Mouse (Mus musculus): Measurements from ENCODE around the gene Rab7b.

The Rab7b gene

DNA sequence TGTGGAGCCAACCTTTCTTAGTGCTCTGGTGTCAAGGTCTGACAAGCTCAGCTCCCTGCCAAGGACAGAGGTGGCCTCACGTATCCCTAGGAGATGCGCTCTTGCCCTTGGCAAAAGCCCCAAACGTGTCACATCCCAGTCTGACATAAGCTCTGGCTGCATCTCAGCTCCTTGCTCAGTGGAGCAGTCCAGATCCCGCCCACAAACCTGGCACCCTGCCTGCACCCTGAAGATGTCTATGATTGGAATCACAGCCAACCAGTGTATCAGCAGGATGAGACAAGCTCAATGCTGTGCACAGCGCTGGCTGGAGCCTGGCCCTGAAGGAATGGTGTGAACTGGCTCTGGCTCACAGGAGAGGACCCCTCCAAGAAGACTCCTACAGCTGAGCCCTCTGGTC lies 48.8 kb downstream of the Rab7b start:
- peak; percentile 97 to 98 for DNase-seq (ENCODE audit: low spot score in 2 of 2)

DNA sequence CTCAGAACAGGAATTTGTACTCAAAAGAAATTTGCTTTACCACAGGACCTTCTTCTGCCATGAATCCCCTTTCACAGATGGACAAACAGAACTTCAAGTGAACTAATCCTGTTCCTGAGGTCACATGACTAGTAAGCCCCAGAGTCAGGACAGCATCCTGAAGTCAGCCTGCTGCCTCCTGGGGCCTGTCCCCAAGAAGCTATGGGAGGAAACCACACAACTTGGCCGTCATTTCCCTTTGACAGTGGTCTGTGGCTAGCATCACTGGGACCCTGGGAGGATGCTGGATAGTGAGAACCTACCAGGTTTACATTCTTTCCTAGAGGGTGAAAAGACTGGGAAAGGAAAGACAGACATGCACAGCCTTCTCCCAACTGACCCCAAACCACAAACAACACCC lies 50.3 kb downstream of the Rab7b start:
- DNase-seq (ENCODE audit: low spot score in 2 of 2), result no peak

DNA sequence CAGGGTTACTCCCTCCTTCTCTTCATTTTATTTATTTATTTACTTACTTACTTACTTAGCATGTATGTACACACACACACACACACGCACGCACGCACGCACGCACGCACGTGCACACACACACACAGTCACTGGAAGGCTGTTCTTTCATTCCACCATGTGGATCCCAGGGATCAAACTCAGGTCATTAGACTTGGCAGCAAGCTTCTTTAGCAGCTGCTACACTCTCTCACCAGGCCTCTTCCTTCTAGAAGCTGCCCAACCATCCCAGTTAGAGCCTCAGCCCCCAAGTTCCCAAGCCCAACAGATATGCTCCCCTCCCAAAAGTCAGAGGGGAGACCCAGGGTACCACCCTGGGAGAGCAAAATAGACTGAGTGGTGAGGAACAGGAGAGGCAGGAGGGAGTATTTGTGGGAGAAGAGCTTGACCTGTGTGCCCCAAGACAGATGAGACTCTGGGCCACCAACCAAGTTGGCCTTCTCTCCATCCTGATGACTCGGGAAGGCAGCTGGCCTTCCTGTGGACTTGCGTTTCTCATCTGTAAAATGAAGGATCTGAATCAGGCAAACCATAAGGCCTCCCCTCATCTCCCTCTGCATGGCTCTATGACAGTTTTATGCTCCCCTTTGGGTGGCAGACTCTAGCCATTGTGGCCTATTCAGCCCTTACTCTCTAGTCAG lies 51.1 kb downstream of the Rab7b start:
- no peak for DNase-seq (ENCODE audit: low spot score in 2 of 2)

DNA sequence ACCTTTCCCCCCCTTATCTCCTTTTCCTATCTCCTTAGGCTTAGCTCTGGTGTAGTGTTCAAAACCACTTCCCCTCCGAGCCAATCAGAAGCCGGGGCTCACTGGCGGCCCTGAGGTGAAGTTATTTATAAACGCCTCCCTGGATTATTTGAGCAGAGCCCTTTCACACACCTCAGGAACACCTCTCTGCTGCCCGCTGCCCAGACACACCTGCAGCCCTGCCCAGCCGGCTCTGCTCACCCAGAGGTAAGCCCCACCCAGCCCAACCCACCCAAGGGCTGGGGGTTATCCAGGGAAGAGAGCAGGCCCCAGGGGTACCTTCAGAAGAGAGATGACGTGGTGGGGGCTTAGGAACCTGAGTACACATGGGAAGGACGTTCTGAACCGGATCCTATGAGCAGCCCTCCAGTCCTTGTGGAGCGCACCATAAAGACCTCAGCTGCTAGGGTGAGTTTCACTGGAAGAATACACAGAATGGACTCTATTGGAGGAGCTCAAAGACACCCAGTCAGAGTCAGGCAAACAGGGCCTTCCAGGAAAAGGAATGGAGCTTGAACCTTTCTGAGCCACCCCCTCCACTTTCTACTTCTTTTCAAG lies 55.5 kb downstream of the Rab7b start, which contains the start of gene Slc26a9:
Gene Slc26a9 (plus strand): TSS at position 155 of the 597 bp plus-strand sequence.
- no peak for DNase-seq (ENCODE audit: low spot score in 2 of 2)

DNA sequence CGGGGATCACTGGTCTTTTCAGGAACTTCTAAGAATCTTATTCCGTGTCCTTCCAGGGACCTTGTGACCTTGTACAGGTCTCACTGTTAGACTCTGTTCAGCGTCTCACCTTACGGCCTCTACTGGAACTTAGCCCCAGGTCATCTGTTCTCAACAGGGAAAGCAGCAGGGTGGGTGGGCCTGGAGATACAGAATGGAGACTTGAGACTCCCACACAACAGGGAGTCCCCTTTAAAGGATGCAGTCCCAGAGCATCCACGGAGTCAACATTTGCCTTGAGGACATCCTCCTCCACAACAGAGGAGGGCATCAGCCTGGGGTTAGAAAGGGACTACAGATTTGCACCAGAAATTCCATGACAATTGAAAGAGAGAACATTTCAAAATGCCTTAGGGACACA lies 56.9 kb downstream of the Rab7b start:
- no peak for DNase-seq (ENCODE audit: low spot score in 2 of 2)

DNA sequence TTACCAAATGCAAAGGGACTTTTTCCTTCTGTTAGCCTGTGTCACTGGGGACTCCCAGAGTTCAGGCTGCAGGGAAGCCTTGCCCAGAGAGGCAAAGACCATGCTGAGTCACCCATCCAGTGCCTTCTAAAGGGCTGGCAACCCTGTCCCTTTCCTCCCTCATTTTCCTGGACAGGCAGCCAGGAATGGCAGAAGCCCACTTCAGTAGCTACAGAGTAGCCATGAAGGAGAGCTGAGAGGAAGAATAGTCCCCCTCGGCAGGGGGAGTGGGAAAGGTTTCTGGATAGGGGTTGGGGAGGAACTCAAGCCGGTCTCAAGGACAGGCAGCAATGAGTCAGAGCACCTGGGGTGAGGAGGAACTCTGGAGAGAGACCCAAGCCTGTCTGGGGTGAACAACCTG lies 59.3 kb downstream of the Rab7b start:
- no peak for DNase-seq (ENCODE audit: low spot score in 2 of 2)

DNA sequence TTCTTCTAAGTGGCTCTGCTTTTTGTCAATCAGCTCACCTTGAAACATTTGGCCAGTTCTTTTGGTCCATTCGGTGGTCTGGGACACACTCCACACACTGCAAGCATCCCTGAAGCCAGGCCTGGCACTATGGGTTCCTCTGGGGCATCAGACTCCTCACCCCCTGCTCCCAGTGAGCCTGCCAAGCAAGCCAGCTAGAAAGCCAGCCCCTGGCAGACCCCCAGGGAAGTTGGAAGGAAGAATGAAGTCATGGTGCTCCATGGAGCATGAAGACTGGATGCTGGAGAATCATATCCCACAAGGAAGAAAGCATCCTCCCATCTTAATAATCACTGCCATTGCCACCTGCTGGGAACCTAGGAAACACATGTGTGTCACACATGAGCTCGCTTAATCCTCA lies 60.1 kb downstream of the Rab7b start:
- no peak for DNase-seq (ENCODE audit: low spot score in 2 of 2)

DNA sequence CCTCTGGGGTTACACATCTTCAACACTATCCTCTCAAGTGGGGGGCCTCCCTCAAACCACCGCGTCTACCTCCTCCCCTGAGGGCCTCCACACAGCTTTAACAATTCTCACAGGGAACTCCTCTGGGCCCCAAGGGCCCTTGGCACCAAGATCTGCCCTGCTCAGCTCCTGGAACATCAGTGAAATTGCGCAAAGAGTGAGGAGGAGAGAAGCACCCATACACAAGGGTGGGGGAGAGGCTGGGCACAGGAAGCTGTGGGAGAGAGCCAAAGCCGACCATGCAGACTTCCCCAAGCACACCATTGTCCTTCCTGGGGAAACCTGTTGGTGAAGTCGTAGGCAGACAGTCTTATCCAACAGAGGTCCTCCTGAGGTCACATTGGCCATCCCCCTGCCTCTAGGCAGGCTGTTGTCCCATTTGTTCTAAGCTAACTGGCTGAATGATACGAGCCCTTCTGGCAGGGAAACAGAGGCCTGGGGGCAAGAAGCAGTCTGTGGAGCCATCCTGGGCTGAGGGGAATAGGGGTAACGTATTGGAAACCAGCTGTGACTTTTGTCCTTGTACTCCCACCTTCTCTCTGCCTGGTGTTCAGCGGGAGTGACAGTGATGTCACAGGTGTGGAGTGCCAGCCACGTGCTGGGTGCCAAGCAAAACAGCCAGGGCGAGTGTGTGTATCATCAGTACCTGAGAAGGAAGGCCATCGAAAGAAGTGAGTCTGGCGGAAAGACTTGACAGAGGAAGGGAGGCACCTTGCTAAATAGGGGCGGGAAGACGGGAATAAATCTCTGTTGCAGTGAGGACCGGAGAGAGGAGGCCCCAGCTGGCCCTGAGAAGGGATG lies 61.4 kb downstream of the Rab7b start:
- no peak for DNase-seq (ENCODE audit: low spot score in 2 of 2)

DNA sequence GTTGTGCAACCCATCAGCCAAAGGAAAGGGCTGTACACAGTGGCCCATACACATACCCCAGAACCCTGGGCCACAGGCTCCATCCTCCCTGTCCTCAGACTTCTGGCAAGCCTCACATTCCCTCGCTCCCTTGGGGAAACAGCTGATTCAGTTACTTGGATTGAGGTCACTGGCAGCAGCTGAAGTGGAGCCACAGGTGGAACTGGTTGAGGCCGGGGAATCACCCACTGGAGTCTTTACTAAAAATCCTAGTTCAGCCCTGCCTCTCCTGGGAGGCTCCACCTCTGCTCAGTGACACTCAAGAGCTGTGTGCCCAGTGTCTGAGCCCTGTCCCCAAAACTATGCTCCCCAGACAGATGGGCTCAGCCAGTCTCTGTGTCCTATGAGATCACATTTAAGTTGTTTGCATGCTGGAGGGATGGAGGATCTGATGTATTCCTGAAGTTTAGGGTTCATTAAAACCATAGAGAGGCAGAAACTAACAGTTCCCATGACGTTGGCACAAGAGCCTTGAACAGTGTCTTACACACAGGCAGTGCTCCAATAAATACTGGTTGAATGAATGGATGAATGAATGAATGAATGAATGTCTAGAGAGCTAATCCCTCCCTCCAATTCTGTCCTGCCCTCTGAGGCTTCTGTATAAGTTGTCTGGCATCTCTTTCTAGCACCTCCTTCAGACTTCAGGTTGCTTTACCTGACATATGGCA lies 62.8 kb downstream of the Rab7b start:
- DNase-seq (ENCODE audit: low spot score in 2 of 2), result no peak

DNA sequence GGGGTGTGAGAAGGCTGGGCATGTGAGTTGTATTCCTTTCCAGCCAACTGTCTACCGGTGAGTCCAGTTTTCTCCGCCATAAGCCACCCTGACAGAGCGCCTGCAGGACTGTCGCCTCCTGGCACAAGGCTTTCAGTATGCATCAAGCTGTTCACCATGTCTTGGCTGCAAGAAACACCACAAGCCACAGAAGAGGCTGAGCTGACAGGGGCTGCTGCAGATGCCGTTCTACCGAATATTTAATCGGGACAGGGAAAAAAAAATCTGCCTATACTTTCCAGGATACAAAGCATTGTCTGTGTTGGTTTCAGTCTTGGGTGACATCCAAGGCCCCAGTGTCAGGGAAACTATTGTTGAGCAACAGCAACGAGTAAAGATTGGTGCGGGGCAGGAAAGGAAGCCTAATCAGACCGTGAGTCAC lies 63.4 kb downstream of the Rab7b start:
- DNase-seq (ENCODE audit: low spot score in 2 of 2), result no peak

DNA sequence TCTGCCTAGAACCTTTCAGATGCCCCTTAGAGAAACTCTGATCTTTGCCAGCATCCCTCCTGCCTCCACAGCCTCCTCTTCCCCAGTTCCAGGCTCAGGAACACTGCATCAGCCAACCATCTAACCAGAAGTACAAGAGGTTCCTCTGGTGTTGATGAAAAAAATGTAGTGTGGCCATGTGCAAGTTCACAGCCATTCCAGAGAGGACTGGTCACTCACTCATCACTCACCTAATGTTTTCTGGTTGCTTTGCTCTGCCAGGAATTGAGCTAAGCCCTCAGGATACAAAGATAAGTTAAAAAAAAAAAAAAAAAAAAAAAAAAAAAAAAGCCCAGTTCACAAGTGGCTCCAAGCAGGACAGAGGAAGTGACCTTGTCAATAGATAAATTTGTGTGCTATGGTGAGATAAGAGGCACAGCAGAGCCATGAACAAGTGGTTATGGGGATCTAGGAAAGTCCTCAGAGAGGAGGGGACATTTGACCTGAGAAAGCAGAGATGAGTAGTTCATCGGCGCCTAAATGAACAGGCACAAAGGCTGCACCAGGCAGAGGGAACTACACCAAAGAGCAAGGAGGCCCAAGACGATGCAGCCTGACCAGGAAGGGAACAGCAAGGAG lies 65.8 kb downstream of the Rab7b start:
- no peak for DNase-seq (ENCODE audit: low spot score in 2 of 2)

DNA sequence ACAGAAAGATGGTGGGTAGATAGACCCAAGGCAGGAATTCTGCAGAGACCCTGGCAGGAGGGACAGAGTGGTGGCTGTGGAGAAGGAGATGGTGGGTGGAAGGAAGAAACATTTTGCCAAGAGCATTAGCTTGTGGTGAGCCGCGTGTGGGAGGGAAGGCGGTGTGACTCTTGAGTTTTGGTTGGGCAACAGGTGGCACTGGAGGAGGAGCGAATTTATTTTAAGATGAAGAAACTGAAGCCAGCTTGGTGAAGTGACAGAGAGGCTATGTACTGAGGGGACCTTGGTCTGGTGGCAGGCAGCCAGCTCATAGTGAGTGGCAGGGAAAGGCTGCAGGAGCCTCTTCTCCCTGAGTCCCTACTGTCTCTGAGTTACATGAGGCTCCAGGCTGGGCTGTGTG lies 66.4 kb downstream of the Rab7b start:
- peak; percentile 52 to 76 for DNase-seq (ENCODE audit: low spot score in 2 of 2)

DNA sequence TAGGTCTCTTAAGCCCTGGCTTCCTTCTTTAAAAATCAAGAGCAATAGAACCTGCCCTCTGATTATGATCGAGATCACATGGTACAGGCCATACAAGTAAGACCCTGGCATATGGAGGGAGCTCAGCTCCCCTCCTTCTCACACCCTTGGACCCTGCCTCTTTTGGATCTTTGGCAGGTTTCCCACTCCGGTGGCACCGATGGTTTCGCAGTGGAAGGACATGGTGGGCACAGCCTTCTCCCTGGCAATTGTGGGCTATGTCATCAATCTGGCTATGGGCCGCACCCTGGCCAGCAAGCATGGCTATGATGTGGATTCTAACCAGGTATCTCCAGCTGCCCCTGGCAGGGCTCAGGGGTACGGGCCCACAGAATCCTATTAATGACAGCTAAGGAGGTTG lies 68.7 kb downstream of the Rab7b start:
- DNase-seq (ENCODE audit: low spot score in 2 of 2), result no peak

DNA sequence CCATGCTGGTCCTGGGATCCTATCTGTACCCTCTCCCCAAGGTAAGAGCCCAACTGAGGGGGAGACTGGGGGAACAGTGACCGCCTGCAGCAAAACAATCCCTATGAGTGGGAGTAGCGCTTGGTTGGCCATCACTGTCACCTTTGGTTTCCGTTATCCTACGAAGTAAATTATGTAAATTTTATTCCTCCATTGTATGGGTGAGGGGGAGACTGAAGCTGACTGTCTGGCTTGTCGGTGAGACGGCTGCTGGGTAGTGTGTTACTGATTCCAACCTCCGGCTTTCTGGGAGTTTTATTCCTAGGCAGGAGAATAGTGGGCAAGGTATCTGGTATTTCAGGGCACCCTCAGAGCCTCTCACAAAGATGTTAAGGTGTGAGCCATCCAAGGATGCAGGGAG lies 70.3 kb downstream of the Rab7b start:
- no peak for DNase-seq (ENCODE audit: low spot score in 2 of 2)

DNA sequence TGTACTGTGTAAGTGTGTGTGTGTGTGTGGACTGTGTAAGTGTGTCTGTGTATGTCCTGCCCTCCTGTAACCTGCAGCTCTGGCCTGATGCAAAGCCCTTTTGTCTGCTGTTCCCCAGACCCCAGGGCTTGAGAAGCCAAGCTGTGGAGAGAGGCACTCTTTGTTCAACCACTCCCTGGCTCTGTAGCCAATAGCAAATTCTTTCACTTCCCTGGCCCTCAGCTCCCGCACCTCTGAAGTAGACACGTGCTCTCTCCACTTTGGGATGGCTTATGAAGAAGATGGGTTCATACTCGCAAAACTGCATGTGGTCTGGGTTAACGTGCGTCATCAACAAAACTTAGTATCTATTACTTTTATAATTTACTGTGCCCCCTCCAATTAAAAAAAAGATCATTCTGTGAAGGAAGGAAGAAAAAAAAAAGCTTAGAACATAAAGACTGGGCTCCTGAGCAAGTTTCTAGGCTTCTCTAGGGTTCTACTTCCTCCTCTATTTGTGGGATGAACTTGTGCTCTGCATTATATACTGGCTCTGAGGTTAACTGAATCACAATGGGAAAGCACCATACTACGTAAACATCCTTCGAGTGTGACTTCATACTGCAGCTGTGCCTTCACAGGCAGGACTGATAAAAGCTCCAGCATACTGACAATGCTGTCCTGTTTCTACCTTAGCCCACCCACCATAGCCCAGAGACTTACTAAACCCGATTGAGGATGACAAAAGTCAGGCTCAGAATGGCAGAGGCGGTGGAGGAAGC lies 71.4 kb downstream of the Rab7b start:
- no peak for DNase-seq (ENCODE audit: low spot score in 2 of 2)

DNA sequence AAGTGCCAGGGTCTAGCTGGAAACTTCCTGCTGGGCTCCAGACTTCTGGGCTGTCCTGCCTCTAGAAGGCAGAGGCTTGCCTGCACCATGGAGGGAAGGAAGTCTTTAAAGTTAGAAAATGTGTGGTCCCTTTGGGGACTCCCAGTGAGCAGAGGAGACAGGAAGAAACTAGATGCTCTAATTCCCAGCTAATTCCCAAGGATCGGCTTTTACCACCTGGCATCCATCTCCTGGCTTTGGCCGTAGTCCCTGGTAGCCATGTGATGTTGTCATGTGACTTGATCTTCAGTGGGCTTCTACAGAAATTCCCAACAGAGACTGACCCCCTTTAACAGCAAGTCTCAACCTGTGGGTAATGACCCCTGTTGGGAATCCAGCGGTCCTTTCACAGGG lies 71.9 kb downstream of the Rab7b start:
- DNase-seq (ENCODE audit: low spot score in 2 of 2), result no peak

DNA sequence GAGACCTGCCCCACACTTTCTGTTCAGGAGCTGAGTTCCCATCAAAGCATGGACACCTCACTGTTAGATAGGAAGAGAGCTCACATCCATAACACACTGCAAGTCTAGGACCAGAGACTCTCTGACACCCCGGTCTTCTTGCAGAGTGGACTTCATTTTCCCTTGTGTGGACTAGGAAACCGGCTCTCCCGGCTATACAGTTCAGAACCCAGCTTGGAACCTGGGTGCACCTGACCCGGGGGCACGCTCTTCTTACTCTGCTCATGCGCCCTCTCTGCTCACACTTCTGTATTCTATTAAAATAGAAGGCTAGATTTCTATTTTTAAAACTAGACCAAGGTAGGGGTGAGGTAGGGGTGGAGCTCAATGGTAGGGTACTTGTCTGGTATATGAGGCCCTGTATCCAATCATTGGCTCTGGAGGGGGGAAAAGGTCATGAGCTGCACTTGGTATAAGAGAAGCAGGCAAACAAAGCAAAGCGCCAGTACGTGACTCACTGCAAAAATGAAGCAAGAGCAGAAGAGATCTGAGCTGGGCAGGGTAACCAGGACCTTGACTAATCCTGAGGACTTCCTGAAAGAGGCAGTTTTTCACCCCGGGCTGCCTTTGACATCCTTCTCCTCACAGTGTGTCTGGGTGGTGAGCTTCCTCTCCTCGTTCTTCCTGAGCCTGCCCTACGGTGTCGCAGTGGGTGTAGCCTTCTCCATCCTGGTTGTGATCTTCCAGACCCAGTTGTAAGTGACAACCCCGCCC lies 72.8 kb downstream of the Rab7b start:
- DNase-seq (ENCODE audit: low spot score in 2 of 2), result no peak

DNA sequence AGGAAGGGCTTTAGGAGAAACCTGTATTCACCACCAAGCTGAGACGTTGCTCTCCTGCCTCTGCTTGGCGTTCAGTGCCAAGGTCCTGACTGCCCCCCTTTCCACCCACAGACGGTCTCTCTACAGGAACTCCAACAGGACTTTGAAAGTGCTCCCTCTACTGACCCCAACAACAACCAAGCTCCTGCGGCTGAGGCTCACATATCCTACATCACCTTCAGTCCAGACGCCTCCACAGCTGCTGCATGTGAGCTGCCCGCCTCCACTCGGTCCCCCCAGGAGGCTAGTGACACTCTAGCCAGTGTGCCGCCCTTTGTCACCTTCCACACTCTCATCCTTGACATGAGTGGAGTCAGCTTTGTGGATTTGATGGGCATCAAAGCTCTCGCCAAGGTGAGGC lies 75.2 kb downstream of the Rab7b start:
- no peak for DNase-seq (ENCODE audit: low spot score in 2 of 2)

DNA sequence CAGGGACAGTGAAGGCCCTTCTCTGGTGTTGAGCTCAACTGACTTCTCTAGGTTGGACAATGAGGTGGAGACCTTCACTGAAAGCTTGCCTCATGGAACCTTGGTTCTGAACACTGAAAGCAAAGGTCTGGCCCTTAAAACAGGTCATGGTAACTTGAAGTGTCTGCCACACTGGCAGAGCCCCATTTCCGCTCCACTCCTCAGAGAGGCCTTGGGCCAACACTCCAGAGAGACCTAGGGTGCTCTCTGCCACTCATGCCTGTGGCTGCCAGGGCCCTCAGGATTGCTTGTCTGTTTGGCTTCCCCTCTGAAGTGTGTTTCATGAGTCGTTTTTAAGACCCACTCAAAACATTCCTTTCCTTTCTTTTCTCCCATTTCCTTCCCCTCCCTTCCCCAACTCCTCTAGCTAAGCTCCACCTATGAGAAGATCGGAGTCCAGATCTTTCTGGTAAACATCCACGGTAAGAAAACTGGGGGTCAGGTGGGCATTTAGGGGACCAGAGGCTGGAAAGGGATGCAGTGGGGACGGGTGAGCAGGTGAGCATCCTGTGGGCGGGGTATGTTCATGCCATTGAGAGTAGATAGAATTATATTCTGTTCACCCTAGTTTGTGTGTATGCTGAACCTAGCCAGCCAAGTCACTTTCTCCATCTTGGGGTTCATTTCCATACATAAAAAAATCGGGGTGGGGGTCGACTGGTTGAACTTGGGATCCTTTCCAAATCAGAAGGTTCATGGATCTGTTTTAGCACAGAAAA lies 76.3 kb downstream of the Rab7b start:
- no peak for DNase-seq (ENCODE audit: low spot score in 2 of 2)
